Mouse (Mus musculus): ENCODE measurements at regions not wholly inside any gene's neighbourhood (a gene's known extent, or its start where the extent isn't known, plus 50 kb on each side); places are given as distances from the start of the nearest gene placed in this dataset.

DNA sequence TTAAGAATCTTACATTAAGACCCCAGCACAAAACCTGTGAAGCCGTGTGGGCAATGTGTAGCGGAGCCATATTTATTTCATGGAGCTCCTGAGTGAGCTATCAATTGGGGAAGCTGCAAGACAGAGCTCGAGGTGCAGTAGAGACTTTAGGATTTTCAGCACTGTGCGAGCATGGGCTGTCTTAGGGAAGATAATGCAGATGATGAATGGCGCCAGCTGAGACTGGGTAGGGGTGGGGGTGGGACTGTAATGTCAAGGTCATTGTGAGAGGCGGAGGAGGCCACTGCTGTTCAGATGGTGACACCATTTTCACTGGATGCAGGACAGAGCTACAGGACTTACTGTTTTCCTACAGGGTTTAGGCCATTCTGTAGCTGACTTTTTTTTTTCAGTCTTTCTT is 322.8 kb upstream of the Fam98a start:
- WGBS: 65% methylated on average over 6 of the region's 6 CpGs
- H3K27ac ChIP-seq (ENCODE audit: insufficient read depth, low read depth, low read length): no peak overlapping the region
- no peak overlapping the region for H3K4me3 ChIP-seq (ENCODE audit: low read depth, low read length)
- no peaks in the 10 kb centered on the region for H3K27me3 ChIP-seq (ENCODE audit: control insufficient read depth, insufficient read depth, low read length)
- H3K4me1 ChIP-seq (ENCODE audit: control insufficient read depth, insufficient read depth, insufficient read length, low read length): no peaks in the 10 kb centered on the region
- no peaks in the 10 kb centered on the region for H3K36me3 ChIP-seq (ENCODE audit: control insufficient read depth, insufficient read depth, low read length)
- no peak for TF ChIP-seq CTCF (IDR thresholded peaks at IDR 0.05; ENCODE audit: extremely low read depth, insufficient read length, insufficient replicate concordance, low read depth, low read length)
- TF ChIP-seq POLR2A (IDR thresholded peaks at IDR 0.05; ENCODE audit: low read depth, low read length): no peak

DNA sequence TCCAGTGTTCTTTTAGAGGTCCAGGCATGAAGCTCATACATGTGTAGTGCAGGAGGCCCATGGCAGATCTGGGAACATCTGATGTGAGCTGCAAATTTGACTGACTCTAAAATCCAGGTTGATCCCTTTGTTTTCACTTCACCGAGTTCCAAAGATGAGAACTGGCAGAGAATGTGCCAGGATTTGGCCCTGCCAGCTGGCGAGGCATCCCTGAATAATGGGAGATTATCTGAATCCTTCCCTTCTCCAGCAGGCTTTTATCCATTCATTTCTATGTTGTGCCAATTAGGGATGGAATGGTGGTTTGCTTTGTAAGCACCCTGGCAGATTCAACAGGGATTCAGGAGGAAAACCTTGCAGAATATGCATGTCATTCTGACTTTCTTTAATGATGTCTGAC is 318.7 kb upstream of the Fam98a start:
- no peaks in the 10 kb centered on the region for H3K36me3 ChIP-seq (ENCODE audit: control insufficient read depth, insufficient read depth, low read length)
- TF ChIP-seq CTCF (IDR thresholded peaks at IDR 0.05; ENCODE audit: extremely low read depth, insufficient read length, insufficient replicate concordance, low read depth, low read length) (no peak), POLR2A (IDR thresholded peaks at IDR 0.05; ENCODE audit: low read depth, low read length) (no peak)
- no peak overlapping the region for H3K4me3 ChIP-seq (ENCODE audit: low read depth, low read length)
- no peaks in the 10 kb centered on the region for H3K27me3 ChIP-seq (ENCODE audit: control insufficient read depth, insufficient read depth, low read length)
- 78% methylated on average over 2 of the region's 2 CpGs for WGBS
- no peaks in the 10 kb centered on the region for H3K4me1 ChIP-seq (ENCODE audit: control insufficient read depth, insufficient read depth, insufficient read length, low read length)
- no peak overlapping the region for H3K27ac ChIP-seq (ENCODE audit: insufficient read depth, low read depth, low read length)

DNA sequence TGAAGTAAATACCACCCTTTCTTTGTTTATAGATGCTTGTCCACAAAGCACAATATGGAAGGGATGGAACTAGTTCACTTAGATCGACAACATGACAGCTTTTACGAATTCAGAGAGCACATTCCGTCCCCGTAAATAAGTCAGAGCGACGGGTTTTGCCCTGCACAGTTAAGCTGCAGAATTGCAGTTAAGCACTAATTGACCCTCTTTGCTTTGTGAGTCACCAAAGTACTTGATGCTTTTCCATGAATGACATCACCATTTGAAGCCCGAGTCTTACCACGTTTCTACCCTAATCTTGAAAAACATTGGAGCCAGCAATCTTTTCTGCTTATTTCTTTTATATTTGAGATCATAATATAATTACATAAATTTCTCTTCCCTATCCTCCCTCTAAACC is 305.3 kb upstream of the Fam98a start:
- TF ChIP-seq CTCF (IDR thresholded peaks at IDR 0.05; ENCODE audit: extremely low read depth, insufficient read length, insufficient replicate concordance, low read depth, low read length) (no peak), POLR2A (IDR thresholded peaks at IDR 0.05; ENCODE audit: low read depth, low read length) (no peak)
- Histone ChIP-seq H3K36me3 (ENCODE audit: control insufficient read depth, insufficient read depth, low read length) (no peaks in the 10 kb centered on the region), H3K4me1 (ENCODE audit: control insufficient read depth, insufficient read depth, insufficient read length, low read length) (no peaks in the 10 kb centered on the region), H3K27me3 (ENCODE audit: control insufficient read depth, insufficient read depth, low read length) (no peaks in the 10 kb centered on the region), H3K27ac (ENCODE audit: insufficient read depth, low read depth, low read length) (no peak overlapping the region), H3K4me3 (ENCODE audit: low read depth, low read length) (no peak overlapping the region)
- WGBS: 72% methylated on average over 8 of the region's 8 CpGs

DNA sequence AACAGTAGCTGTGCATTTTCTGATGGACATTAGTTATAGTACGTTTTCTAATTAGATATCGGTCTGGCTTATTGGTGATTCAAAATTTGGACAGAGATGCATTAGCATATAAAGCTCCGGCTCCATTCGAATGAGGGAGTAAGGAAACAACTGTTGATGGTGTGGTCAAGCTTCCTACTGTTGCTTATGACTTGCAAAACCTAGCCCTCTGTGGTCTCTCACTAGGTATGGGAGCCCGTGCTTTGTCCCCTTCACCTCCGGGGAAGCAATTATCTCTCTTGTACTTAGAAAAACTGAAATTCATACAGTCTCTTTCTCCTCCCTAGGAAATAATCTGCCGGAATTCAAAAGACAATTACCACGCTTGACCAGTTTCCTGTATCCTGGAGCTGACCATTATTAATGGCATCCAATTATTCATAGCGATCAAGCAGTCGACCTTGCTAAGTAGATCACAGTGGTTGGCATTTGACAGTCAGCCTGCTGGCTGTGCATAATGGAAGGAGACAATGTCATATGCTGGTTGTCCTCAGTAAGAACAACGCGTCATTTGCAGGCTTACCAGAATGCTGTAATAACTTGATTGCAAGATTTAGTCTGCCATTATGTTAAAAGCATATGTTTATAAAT is 264.4 kb upstream of the Fam98a start:
- TF ChIP-seq CTCF (IDR thresholded peaks at IDR 0.05; ENCODE audit: extremely low read depth, insufficient read length, insufficient replicate concordance, low read depth, low read length): no peak
- TF ChIP-seq POLR2A (IDR thresholded peaks at IDR 0.05; ENCODE audit: low read depth, low read length): no peak
- Histone ChIP-seq H3K4me3 (ENCODE audit: low read depth, low read length) (no peak overlapping the region), H3K27ac (ENCODE audit: insufficient read depth, low read depth, low read length) (no peak overlapping the region), H3K36me3 (ENCODE audit: control insufficient read depth, insufficient read depth, low read length) (no peaks in the 10 kb centered on the region), H3K4me1 (ENCODE audit: control insufficient read depth, insufficient read depth, insufficient read length, low read length) (no peaks in the 10 kb centered on the region), H3K27me3 (ENCODE audit: control insufficient read depth, insufficient read depth, low read length) (no peaks in the 10 kb centered on the region)
- 82% methylated on average over 12 of the region's 12 CpGs for WGBS

DNA sequence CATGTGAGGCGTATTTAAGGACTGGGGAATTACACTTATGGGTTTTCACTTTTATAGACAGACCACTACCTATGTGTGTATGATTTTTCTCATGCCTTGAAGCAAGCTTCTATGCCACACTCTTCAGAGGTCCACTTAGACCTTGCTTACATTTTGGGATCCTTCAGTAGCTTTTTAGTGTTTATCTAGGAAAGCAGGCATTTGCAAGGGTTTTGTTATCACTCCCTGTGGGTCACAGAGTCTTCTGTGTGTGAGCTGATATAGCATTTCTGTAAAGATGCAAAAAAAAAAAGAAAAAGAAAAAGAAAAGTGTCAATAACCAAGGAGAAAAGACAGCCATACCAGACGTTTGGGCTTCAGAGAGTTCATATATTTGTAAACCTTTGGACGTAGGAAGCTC is 260.4 kb upstream of the Fam98a start:
- H3K27ac ChIP-seq (ENCODE audit: insufficient read depth, low read depth, low read length): no peak overlapping the region
- TF ChIP-seq POLR2A (IDR thresholded peaks at IDR 0.05; ENCODE audit: low read depth, low read length) (no peak), CTCF (IDR thresholded peaks at IDR 0.05; ENCODE audit: extremely low read depth, insufficient read length, insufficient replicate concordance, low read depth, low read length) (no peak)
- H3K4me1 ChIP-seq (ENCODE audit: control insufficient read depth, insufficient read depth, insufficient read length, low read length): no peaks in the 10 kb centered on the region
- no peak overlapping the region for H3K4me3 ChIP-seq (ENCODE audit: low read depth, low read length)
- 61% methylated on average over 3 of the region's 3 CpGs for WGBS
- H3K36me3 ChIP-seq (ENCODE audit: control insufficient read depth, insufficient read depth, low read length): no peaks in the 10 kb centered on the region
- no peaks in the 10 kb centered on the region for H3K27me3 ChIP-seq (ENCODE audit: control insufficient read depth, insufficient read depth, low read length)

DNA sequence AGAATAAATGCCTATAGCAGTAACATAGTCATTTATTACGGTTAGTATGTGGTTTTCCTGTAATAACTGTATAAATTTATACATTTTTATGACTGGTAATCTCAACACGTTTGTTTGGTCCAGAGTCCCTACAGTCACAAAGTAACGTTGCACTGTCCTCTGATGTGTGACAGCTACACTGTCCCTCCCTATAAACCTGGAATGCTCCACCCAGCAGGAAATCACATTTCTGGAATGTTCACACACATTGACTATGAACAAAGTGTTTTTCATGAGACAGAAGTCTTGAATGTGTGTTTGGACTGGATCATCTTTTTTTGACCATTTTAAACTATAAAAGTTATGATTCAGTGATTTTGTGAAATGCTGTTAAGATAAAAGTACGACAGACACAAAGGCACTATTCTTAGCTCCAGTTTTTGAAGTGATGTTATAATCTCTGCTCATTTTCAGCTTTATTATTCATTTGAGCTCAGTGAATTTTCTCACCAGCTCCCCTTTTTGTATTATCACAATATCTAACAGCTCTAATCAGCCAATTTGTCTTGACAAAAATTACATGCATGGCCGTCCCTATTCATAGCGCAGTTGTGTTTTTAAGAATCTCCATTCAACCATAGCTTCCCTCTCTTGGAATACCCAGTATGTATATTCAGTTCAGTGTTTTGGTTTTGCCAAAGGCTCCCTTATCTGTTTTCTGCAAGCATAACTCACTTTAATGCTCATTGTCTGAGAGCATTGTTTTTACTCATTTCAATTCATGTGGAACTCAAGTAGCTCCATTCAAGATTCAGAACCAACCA is 257.0 kb upstream of the Fam98a start:
- Histone ChIP-seq H3K27ac (ENCODE audit: insufficient read depth, low read depth, low read length) (no peak overlapping the region), H3K27me3 (ENCODE audit: control insufficient read depth, insufficient read depth, low read length) (no peaks in the 10 kb centered on the region), H3K36me3 (ENCODE audit: control insufficient read depth, insufficient read depth, low read length) (no peaks in the 10 kb centered on the region), H3K4me1 (ENCODE audit: control insufficient read depth, insufficient read depth, insufficient read length, low read length) (no peaks in the 10 kb centered on the region), H3K4me3 (ENCODE audit: low read depth, low read length) (no peak overlapping the region)
- 61% methylated on average over 6 of the region's 6 CpGs for WGBS
- TF ChIP-seq POLR2A (IDR thresholded peaks at IDR 0.05; ENCODE audit: low read depth, low read length) (no peak), CTCF (IDR thresholded peaks at IDR 0.05; ENCODE audit: extremely low read depth, insufficient read length, insufficient replicate concordance, low read depth, low read length) (no peak)

DNA sequence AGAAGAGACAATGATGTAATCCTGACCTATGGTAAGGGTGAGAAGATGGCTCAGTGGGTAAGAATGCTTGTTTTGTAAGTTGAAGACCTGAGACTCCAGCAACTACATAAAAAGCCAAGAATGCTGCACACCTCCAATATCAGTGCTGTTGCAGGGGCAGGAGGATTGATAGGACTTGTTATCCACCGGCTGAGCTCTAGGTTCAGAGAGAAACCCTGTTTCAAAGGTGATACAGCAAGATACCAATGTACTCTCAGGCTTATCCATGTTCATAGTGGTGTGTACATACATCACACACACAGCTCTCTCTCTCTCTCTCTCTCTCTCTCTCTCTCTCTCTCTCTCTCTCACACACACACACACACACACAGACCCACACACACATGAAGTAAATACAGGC is 256.3 kb upstream of the Fam98a start:
- no peaks in the 10 kb centered on the region for H3K27me3 ChIP-seq (ENCODE audit: control insufficient read depth, insufficient read depth, low read length)
- WGBS: 57% methylated on average over 1 of the region's 1 CpGs
- H3K4me1 ChIP-seq (ENCODE audit: control insufficient read depth, insufficient read depth, insufficient read length, low read length): no peaks in the 10 kb centered on the region
- no peak overlapping the region for H3K4me3 ChIP-seq (ENCODE audit: low read depth, low read length)
- H3K27ac ChIP-seq (ENCODE audit: insufficient read depth, low read depth, low read length): no peak overlapping the region
- H3K36me3 ChIP-seq (ENCODE audit: control insufficient read depth, insufficient read depth, low read length): no peaks in the 10 kb centered on the region
- TF ChIP-seq POLR2A (IDR thresholded peaks at IDR 0.05; ENCODE audit: low read depth, low read length) (no peak), CTCF (IDR thresholded peaks at IDR 0.05; ENCODE audit: extremely low read depth, insufficient read length, insufficient replicate concordance, low read depth, low read length) (no peak)

All from small intestine, adult 2 months (tissue).